Mouse (Mus musculus) inflammation-experienced regulatory T-cells (primary cell): ENCODE measurements around the gene Apbb1ip. TPM values are rescaled to one million over a fixed set of nuclear protein-coding genes. Genes with fewer than 3 reads are reported as not detected.

ENCODE experiments used
- polyA plus RNA-seq, 2 experiments: library from polyadenylated mRNA; unstranded; fragments of 100-300 nt; shearing (Covaris generic); gene quantifications; one replicate each; pipeline ENCODE4 v1.2.1; 2017

Gene Apbb1ip
- polyA plus RNA-seq: 10 to 100 TPM; 65.5 to 73.4 TPM

DNA sequence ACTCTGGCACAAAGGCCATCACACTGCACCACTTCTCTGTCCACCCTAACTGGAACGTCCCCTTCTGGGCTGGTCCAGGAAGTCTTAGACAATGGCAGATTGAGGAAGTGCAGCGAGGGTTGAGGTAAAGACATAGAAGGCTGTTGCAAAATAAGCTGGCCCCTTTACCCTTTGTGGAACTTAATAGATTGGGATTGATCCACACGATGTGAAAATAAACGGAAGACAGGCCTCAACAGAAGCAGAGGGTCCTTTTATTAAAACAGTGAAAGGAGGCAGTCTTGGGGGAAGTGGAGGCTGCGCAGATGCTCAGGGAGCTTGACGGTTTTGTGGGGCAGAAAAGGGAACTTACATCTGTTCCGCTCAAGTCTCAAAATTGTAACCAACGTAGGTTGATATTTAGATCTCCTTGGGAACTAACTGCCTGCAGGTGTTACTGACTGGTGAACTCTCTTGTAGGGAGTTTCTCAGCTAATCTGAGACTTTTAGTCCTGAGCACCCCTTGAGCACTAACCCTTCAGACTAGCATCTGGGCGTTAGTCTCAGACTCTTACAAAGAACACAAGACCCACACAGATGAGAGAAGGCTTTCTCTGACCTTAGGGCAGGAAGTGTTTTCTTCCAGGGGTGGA is at the start of gene Apbb1ip:
TSS of gene Apbb1ip (plus strand) at position 546 of the 632 bp plus-strand sequence.

DNA sequence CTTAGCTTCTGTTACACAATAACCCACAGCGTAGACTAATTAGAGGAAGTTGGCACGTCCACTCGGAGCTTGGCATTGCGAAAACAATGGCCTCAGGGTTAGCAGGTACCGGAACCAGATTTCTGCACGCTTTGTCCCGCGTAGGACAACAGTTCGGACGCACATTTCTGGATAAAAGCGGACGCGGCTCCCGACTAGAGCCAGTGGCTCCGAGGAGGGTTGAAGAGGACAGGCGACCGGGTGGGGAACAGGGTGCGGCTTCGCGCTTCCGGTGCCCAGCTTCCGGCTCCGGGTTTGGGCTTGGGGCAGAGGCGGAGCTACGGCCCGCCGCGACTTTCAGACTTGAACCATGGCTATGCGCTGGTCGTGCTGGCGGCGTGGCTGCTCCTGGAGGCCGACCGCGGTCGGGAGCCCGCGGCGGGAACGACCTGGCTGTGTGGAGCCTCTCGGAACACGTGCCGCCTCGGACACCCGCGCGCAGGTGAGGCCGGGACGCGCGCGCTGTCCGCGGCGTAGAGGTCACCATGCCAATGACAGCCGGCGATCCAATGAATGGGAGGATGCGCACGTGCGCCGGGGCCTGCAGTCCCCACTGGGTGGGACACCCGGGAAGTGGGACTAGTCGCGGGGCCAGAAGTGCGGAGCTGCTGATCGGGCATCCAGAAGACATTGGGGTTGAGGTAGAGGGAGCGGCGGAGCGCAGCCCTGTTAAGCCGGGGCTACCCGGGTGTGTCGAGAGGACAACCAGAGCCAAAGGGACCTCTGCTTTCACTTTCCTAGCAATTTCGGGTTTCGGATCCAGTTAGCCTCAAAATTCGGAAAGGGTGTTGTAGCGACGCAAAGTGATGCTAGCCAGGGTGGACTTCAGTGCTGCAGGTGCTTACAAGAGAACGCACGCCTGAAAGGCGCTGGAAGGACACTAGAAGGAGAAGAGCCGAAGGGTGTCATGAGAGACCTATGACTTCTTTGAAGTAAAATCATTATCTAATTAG is 121.7 kb downstream of the Apbb1ip start, which contains the start of gene Pdss1:
TSS of gene Pdss1 (plus strand) at position 241 of the 992 bp plus-strand sequence.

Other genes starting within 250 kb of the Apbb1ip start
- gene Gad2, start 151.9 kb upstream of the Apbb1ip start, polyA plus RNA-seq: under 1 TPM; 0.11 to 0.55 TPM
- 10 to 100 TPM in 1 of 2 experiments, 1 to 10 TPM in 1; 7.4 to 11.2 TPM for gene Pdss1, start 121.4 kb downstream of the Apbb1ip start, polyA plus RNA-seq